Mouse (Mus musculus) heart, adult 2 months (tissue): ENCODE results near the gene Zfp984. TPM values are rescaled to one million over a fixed set of nuclear protein-coding genes. Genes with fewer than 3 reads are reported as not detected.
"Not testable (repeated sequence)": the region's sequence is repeated elsewhere in the genome, so short reads cannot be mapped to it uniquely, and the experiment has no call there.

ENCODE experiments used
- DNase-seq, 2 experiments: peaks; one replicate each; pipeline ENCODE4 v3.0.0; 2021
- H3K27ac ChIP-seq: fragments of 200-600 bp; 2 replicates; pipeline ENCODE4 v1.8.1; 2022
- H3K27me3 ChIP-seq: fragments of 200-500 bp; 2 replicates; pipeline ENCODE4 v1.6.1; 2012; ENCODE audit warnings: mild to moderate bottlenecking, low read length, inconsistent platforms, mixed read lengths; ENCODE audit not compliant: control insufficient read depth, insufficient read depth
- H3K36me3 ChIP-seq: fragments of 200-500 bp; 2 replicates; pipeline ENCODE4 v1.6.1; 2012; ENCODE audit warnings: low read length, inconsistent platforms; ENCODE audit not compliant: control insufficient read depth, insufficient read depth
- H3K4me1 ChIP-seq: fragments of 200-500 bp; 2 replicates; pipeline ENCODE4 v1.6.1; 2011; ENCODE audit warnings: low read length; ENCODE audit not compliant: control insufficient read depth, insufficient read depth
- H3K4me3 ChIP-seq: fragments of 200-600 bp; 2 replicates; pipeline ENCODE4 v1.8.1; 2022
- H3K79me2 ChIP-seq: fragments of 200-500 bp; replicated peaks from 2 replicates; pipeline ENCODE4 v1.6.1; 2012; ENCODE audit warnings: mild to moderate bottlenecking, inconsistent platforms, low read length, moderate library complexity, mixed read lengths; ENCODE audit not compliant: control insufficient read depth, insufficient read depth
- H3K9ac ChIP-seq: fragments of 200-500 bp; 2 replicates; pipeline ENCODE4 v1.6.1; 2012; ENCODE audit warnings: low read depth, mild to moderate bottlenecking, control low read depth, inconsistent platforms, low read length, mixed read lengths
- CTCF ChIP-seq: fragments of 200-600 bp; IDR thresholded peaks from 2 replicates; pipeline ENCODE4 v1.8.1; 2022; ENCODE audit warnings: antibody characterized with exemption, mild to moderate bottlenecking, moderate library complexity
- EP300 ChIP-seq: fragments of 200-500 bp; IDR thresholded peaks from 2 replicates; pipeline ENCODE4 v1.6.1; 2011; ENCODE audit warnings: low read depth, low read length, control low read depth; ENCODE audit not compliant: insufficient read depth
- POLR2A ChIP-seq: fragments of 200-500 bp; IDR thresholded peaks from 2 replicates; pipeline ENCODE4 v1.6.1; 2011; ENCODE audit warnings: mild to moderate bottlenecking, low read depth, low read length, control low read depth; ENCODE audit not compliant: insufficient read depth
- WGBS: fragments of 180-500 bp; shearing (Covaris S2); methylation state at CpG from one replicate; pipeline ENCODE4 v1.1.7; 2018; 5-methylcytosine and 5-hydroxymethylcytosine counted together
- intact Hi-C: fragments of 180-260 bp; cut with DNase I; formaldehyde crosslinking; loops from one replicate; pipeline ENCODE4 v1.15.1; 2025
- long read RNA-seq: library from polyadenylated mRNA; stranded (forward); transcript quantifications from one replicate; pipeline ENCODE4 v2.0.0, GENCODE M21; 2021
- polyA plus RNA-seq: library from polyadenylated mRNA; depleted of rRNA; stranded (reverse); fragments of >200 nt; gene quantifications from 2 replicates; pipeline ENCODE4 v1.2.3, GENCODE M21; 2012; rRNA removed
- total RNA-seq, 2 experiments: library from RNA; stranded (reverse); gene quantifications; 2 replicates each; pipeline ENCODE4 v1.2.3; 2021

Zfp984 gene
- total RNA-seq (1 to 10 TPM; 2.5 to 2.6 TPM), polyA plus RNA-seq (0.31 and 1.5 TPM in 2 replicates)
- long read RNA-seq, partial matches to known transcripts: 0 of 1 reads
- long read RNA-seq, other reads (novel, unspliced or antisense): 1 of 1 reads

DNA sequence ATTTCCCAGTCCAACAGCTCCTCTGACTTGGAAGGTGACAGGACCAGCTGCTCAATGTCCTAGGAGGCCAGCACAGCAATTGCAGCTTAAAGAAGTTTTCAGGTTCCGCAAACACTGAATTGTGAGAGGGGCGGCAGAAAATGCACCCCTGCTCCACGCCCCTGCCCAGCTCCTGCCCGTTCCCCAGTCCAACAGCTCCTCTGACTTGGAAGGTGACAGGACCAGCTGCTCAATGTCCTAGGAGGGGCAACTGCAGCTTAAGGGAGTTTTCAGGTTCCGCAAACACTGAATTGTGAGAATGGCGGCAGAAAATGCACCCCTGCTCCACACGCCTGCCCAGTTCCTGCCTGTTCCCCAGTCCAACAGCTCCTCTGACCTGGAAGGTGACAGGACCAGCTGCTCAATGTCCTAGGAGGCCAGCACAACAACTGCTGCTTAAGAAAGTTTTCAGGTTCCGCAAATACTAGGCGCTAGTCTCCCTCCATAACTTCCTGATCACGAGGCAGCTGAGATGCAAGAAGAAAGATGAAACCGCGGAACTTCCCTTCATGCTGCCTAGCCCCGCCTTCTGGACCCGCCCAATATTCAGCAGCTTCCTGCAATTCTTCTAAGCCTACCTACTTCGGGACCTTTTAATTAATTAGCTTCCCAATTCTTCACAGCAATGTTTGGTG lies at the start of gene Zfp984:
Gene Zfp984, minus strand, starts transcription at position 497 of the 674 bp plus-strand sequence.
- TF ChIP-seq POLR2A: peak; percentile 63; the same call in 1 of the 2 replicates
- DNase-seq: peak; percentile 49 to 64
- H3K27me3 ChIP-seq: not testable (repeated sequence)

DNA sequence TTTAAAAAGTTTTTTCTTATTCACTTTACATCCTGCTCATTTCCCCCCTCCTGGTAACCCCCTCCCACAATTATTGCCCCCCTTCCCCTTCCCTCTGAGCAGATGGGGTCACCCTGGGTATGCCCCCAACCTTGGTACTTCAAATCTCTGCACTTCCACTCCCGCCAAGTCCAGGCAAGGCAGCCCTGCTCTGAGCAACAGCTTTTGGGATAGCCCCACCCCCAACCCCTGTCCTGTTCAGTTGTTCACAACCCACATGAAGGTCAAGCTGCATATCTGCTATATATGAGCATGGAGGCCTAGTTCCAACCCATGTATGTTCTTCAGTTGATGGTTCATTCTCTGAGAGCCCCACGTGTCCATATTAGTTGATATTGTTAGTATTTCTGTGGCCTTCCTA lies 41.2 kb upstream of the Zfp984 start:
- no peaks in the 10 kb centered on the region; the same call in 1 of the 2 replicates for H3K36me3 ChIP-seq
- no peak for DNase-seq
- intact Hi-C loops: no loop called here
- H3K4me3 ChIP-seq: no peak overlapping the region
- H3K4me1 ChIP-seq: peaks cover 4% of the 10 kb centered on the region
- H3K27ac ChIP-seq: no peak overlapping the region
- WGBS: 60% methylated on average over 2 of the region's 2 CpGs
- no peak overlapping the region for H3K9ac ChIP-seq
- no peaks in the 10 kb centered on the region for H3K27me3 ChIP-seq
- no peak for TF ChIP-seq CTCF
- no peak for TF ChIP-seq EP300
- no peak for TF ChIP-seq POLR2A
- H3K79me2 ChIP-seq: no peaks in the 10 kb centered on the region; the same call in 1 of the 2 replicates

More for the DNA sequence above, at the start of gene Zfp984:
- H3K4me1 ChIP-seq, intact Hi-C loops, H3K79me2 ChIP-seq, H3K36me3 ChIP-seq: not testable (repeated sequence)
- Histone ChIP-seq H3K9ac (peak within 1 kb of the TSS; percentile 69), H3K4me3 (peak within 1 kb of the TSS; percentile 32), H3K27ac (peak within 1 kb of the TSS; percentile 33; the same call in 1 of the 2 replicates)
- WGBS: 11% methylated on average over 15 of the region's 15 CpGs

DNA sequence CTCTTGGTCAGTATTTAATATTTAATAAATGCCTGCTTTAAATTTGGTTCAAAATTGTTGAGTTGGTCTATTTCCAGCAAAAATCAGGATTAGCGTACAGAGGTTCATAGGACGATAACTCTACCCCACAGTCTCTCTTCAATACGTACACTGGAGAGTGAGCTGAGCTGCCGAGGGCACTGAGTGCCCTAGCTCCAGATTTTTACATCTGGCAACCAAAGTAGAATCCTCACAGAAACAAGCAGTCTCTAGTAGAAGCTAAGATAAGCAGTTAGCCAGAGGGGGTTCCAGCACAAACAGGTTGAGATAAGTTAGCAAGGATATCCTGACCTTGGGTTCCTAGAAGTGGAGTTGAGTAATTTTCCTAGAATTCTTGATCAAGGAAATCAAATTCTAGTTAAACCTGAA lies 39.0 kb upstream of the Zfp984 start:
- no peaks in the 10 kb centered on the region for H3K27me3 ChIP-seq
- H3K4me1 ChIP-seq: peaks cover 4% of the 10 kb centered on the region
- TF ChIP-seq EP300: no peak
- no peak for TF ChIP-seq CTCF
- TF ChIP-seq POLR2A: no peak; the same call in 1 of the 2 replicates
- peak overlapping the region; percentile 71 for H3K9ac ChIP-seq
- H3K36me3 ChIP-seq: no peaks in the 10 kb centered on the region; the same call in 1 of the 2 replicates
- no peaks in the 10 kb centered on the region; the same call in 1 of the 2 replicates for H3K79me2 ChIP-seq
- DNase-seq: no peak
- intact Hi-C loops: loop anchor here (2.0 to 5.0 kb wide), 2 partner anchors 18 to 36 kb away; no protein-coding TSS in a partner anchor
- peak overlapping the region; percentile 92 for H3K27ac ChIP-seq
- WGBS: 0% methylated on average over 4 of the region's 4 CpGs
- peak overlapping the region; percentile 84 for H3K4me3 ChIP-seq

DNA sequence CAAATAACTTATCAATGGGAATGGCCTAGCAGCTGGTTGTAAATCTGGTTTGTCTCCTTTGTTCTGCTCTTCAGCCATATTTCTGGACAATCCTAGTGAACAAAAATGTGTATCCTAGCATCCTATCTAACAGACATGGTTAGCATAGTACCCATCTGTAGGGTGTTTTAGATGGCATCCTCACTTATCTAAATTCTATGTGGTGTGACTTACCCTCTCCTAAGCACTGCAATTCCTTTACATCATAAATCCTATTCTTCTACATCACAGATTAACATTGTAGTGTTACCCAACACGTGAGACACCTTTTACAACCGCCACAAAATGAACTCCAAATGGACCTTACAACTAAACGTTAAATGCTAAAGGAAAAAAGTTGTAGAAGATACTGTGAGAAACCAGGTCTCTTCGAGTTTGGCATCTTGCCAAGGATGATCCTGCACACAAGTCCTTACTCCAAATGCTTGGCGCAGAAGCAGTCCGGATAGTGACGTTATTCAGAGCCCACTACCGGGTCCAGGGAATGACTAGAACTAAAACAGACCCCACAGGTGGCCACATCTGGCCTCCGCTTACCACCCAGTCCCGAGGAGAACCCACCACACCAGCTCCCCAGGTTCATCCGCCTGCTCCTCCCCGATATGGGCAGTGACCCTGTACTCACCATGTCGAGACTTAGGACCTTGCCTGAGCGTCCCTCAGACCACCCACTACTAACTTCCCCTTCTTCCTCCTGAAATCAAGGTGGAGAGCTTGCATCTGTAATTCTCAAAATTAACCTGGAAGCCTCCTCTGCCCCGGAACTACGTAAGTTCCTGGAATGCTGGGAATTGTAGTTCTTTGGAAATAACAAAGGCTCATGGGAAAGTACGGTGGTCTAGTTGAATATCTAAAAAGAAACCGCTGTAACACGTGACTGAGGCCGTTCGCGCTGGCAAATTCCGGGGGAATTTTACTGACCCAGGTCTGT lies 38.3 kb upstream of the Zfp984 start, which contains the start of gene Zfp933:
Gene Zfp933, minus strand, starts transcription at position 753 of the 970 bp plus-strand sequence.
- TF ChIP-seq EP300 (no peak), POLR2A (peak; percentile 56; the same call in 1 of the 2 replicates)
- peaks cover 4% of the 10 kb centered on the region for H3K4me1 ChIP-seq
- no peaks in the 10 kb centered on the region; the same call in 1 of the 2 replicates for H3K79me2 ChIP-seq
- peak; percentile 73 to 74 for DNase-seq
- intact Hi-C loops: loop anchor here (2.0 to 5.0 kb wide), 2 partner anchors 19 to 36 kb away; no protein-coding TSS in a partner anchor
- peak within 1 kb of the TSS; percentile 76 for H3K9ac ChIP-seq
- H3K36me3 ChIP-seq: no peaks in the 10 kb centered on the region; the same call in 1 of the 2 replicates
- H3K27ac ChIP-seq: peak within 1 kb of the TSS; percentile 92
- no peaks in the 10 kb centered on the region for H3K27me3 ChIP-seq
- H3K4me3 ChIP-seq: peak within 1 kb of the TSS; percentile 84
- 2% methylated on average over 23 of the region's 23 CpGs for WGBS

DNA sequence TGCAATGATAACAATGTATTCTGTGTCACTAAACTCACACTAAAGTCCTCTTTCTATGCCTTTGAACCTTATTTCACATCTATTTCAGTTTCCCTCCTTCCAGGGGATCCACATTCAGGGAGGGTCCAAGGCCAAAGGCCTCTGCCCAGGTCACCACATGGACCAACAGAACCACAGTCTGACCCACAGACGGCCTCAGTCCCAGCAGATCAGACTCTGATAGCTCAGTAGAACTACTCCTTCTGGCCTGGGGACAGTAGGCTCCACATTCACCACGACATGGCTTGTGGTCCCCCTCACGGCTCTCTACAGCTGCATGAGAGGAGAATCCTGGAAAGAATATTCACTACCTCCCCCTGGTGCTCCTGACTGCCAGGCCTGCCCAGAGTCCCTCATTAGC lies 33.3 kb upstream of the Zfp984 start:
- TF ChIP-seq CTCF: no peak
- no peak for TF ChIP-seq POLR2A
- TF ChIP-seq EP300: no peak
- H3K4me1 ChIP-seq: peaks cover 2% of the 10 kb centered on the region; the same call in 1 of the 2 replicates
- WGBS: 99% methylated on average over 3 of the region's 3 CpGs
- no peaks in the 10 kb centered on the region for H3K36me3 ChIP-seq
- no peaks in the 10 kb centered on the region for H3K27me3 ChIP-seq
- no peak overlapping the region for H3K9ac ChIP-seq
- H3K79me2 ChIP-seq: no peaks in the 10 kb centered on the region; the same call in 1 of the 2 replicates
- no peak overlapping the region for H3K4me3 ChIP-seq
- H3K27ac ChIP-seq: no peak overlapping the region
- intact Hi-C loops: no loop called here
- no peak for DNase-seq

DNA sequence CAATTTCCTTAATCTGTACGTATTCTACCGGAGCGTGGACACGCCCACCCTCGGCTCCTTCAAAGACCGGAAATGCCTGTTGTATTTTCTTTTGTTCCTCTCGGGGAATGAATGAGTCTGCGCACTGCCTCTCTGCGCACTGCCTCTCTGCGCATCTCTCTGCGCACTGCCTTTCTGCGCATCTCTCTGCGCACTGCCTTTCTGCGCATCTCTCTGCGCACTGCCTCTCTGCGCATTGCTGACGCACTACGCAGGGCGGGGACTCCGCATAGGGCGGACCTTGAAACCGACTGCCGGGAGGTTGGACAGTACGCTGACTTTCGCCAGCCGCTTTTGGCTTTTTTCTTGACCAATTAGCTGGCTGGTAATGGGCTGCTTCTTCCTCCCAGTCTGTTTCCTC lies 29.7 kb upstream of the Zfp984 start:
- H3K4me3 ChIP-seq, H3K27me3 ChIP-seq, H3K79me2 ChIP-seq, intact Hi-C loops, H3K36me3 ChIP-seq, H3K27ac ChIP-seq, H3K4me1 ChIP-seq, H3K9ac ChIP-seq: not testable (repeated sequence)
- peak; percentile 50 to 58 for DNase-seq
- 97% methylated on average over 13 of the region's 26 CpGs for WGBS
